Mouse (Mus musculus) kidney, postnatal 25 days (tissue): Measurements from ENCODE around the gene Syt14.

Source experiments
- DNase-seq, 2 experiments: peaks; one replicate each; pipeline ENCODE4 v3.0.0; 2021; ENCODE audit warnings: mixed read lengths in 2 of 2

Gene Syt14

GRCm38 (mm10) chr1:192860273-192860672 is 175.3 kb downstream of the Syt14 start:
- DNase-seq, result no peak

- DNase-seq, result no peak
Observed at GRCm38 (mm10) chr1:192857582-192857981, 178.0 kb downstream of the Syt14 start.

GRCm38 (mm10) chr1:192856931-192857330 is 178.6 kb downstream of the Syt14 start:
- no peak for DNase-seq

- DNase-seq, result peak in 1 of 2 experiments; percentile 25
Observed at GRCm38 (mm10) chr1:192856411-192856810, 179.2 kb downstream of the Syt14 start.

- DNase-seq, result peak; percentile 67 to 80
Observed at GRCm38 (mm10) chr1:192855474-192856230, 179.9 kb downstream of the Syt14 start, which contains the start of gene Sertad4. Gene Sertad4 (minus strand): TSS chr1:192855756.

GRCm38 (mm10) chr1:192854819-192855271 is 180.7 kb downstream of the Syt14 start:
- peak; percentile 31 to 59 for DNase-seq

GRCm38 (mm10) chr1:192853988-192854818 is 181.4 kb downstream of the Syt14 start:
- DNase-seq, result no peak

GRCm38 (mm10) chr1:192853429-192853828 is 182.1 kb downstream of the Syt14 start:
- no peak for DNase-seq

GRCm38 (mm10) chr1:192852047-192852446 is 183.5 kb downstream of the Syt14 start:
- DNase-seq, result no peak

GRCm38 (mm10) chr1:192851640-192852039 is 183.9 kb downstream of the Syt14 start:
- peak; percentile 44 to 53 for DNase-seq

GRCm38 (mm10) chr1:192851126-192851525 is 184.4 kb downstream of the Syt14 start:
- no peak for DNase-seq

GRCm38 (mm10) chr1:192849616-192850015 is 186.0 kb downstream of the Syt14 start:
- no peak for DNase-seq

- no peak for DNase-seq
Observed at GRCm38 (mm10) chr1:192847254-192847653, 188.3 kb downstream of the Syt14 start.
